Mouse (Mus musculus): ENCODE data around the gene 1520401A03Rik.

Gene 1520401A03Rik

GRCm38 (mm10) chr17:23744076-23744475 lies 21.5 kb upstream of the 1520401A03Rik start:
- in situ Hi-C loops (cut with MboI, MseI), result no loop called here

GRCm38 (mm10) chr17:23742941-23743340 lies 20.4 kb upstream of the 1520401A03Rik start:
- in situ Hi-C loops (cut with MboI, MseI), result no loop called here

- in situ Hi-C loops (cut with MboI, MseI), result no loop called here
Observed at GRCm38 (mm10) chr17:23742210-23742793, 19.7 kb upstream of the 1520401A03Rik start.

GRCm38 (mm10) chr17:23741359-23742209 lies 19.0 kb upstream of the 1520401A03Rik start:
- in situ Hi-C loops (cut with MboI, MseI), result no loop called here

GRCm38 (mm10) chr17:23740598-23741021 lies 18.0 kb upstream of the 1520401A03Rik start, which contains the start of gene Paqr4:
TSS of gene Paqr4 (minus strand) at chr17:23740867.
- in situ Hi-C loops (cut with MboI, MseI), result no loop called here

GRCm38 (mm10) chr17:23740136-23740584 lies 17.6 kb upstream of the 1520401A03Rik start:
- in situ Hi-C loops (cut with MboI, MseI), result no loop called here

GRCm38 (mm10) chr17:23739202-23740135 lies 16.9 kb upstream of the 1520401A03Rik start:
- in situ Hi-C loops (cut with MboI, MseI), result no loop called here

GRCm38 (mm10) chr17:23738836-23739201 lies 16.2 kb upstream of the 1520401A03Rik start:
- in situ Hi-C loops (cut with MboI, MseI), result no loop called here

- in situ Hi-C loops (cut with MboI, MseI), result no loop called here
Observed at GRCm38 (mm10) chr17:23737493-23738445, 15.2 kb upstream of the 1520401A03Rik start.

GRCm38 (mm10) chr17:23734341-23734740 lies 11.8 kb upstream of the 1520401A03Rik start:
- in situ Hi-C loops (cut with MboI, MseI), result no loop called here

GRCm38 (mm10) chr17:23730441-23730840 lies 7.9 kb upstream of the 1520401A03Rik start:
- in situ Hi-C loops (cut with MboI, MseI), result no loop called here

- in situ Hi-C loops (cut with MboI, MseI), result no loop called here
Observed at GRCm38 (mm10) chr17:23726758-23727142, 4.2 kb upstream of the 1520401A03Rik start.

GRCm38 (mm10) chr17:23725999-23726757 lies 3.6 kb upstream of the 1520401A03Rik start, which contains the start of gene Pkmyt1:
TSS of gene Pkmyt1 (plus strand) at chr17:23726336.
- in situ Hi-C loops (cut with MboI, MseI), result no loop called here

GRCm38 (mm10) chr17:23725477-23725876 lies 2.9 kb upstream of the 1520401A03Rik start:
- in situ Hi-C loops (cut with MboI, MseI), result no loop called here

GRCm38 (mm10) chr17:23721886-23722285 lies 697 bp downstream of the 1520401A03Rik start:
- in situ Hi-C loops (cut with MboI, MseI), result no loop called here

- in situ Hi-C loops (cut with MboI, MseI), result no loop called here
Observed at GRCm38 (mm10) chr17:23719455-23719854, 3.1 kb downstream of the 1520401A03Rik start.

GRCm38 (mm10) chr17:23717003-23717402 lies 5.6 kb downstream of the 1520401A03Rik start:
- in situ Hi-C loops (cut with MboI, MseI), result no loop called here

GRCm38 (mm10) chr17:23706212-23706611 lies 16.4 kb downstream of the 1520401A03Rik start:
- in situ Hi-C loops (cut with MboI, MseI), result loop anchor here (5.0 to 10.0 kb wide), 2 partner anchors 34 to 1281 kb away; partner anchors contain the start of genes Hcfc1r1, Thoc6 and Zfp946

- in situ Hi-C loops (cut with MboI, MseI), result loop anchor here (5.0 to 10.0 kb wide), 2 partner anchors 33 to 1281 kb away; partner anchors contain the start of genes Hcfc1r1, Thoc6 and Zfp946
Observed at GRCm38 (mm10) chr17:23705525-23706104, 17.0 kb downstream of the 1520401A03Rik start.
